Mouse (Mus musculus) heart, embryonic 15.5 days (tissue): Measurements from ENCODE around the gene Olfr1228. TPM values are rescaled to one million over a fixed set of nuclear protein-coding genes. Genes with fewer than 3 reads are reported as not detected.

Experiments
- ATAC-seq: fragments of 200-750 bp; cut with Nextera tagmentation; replicated peaks from 2 replicates; pipeline ENCODE4 v1.8.0; 2017; ENCODE audit warnings: low read depth, moderate TSS enrichment; ENCODE audit not compliant: insufficient number of reproducible peaks, insufficient read depth, low FRiP score
- H3K27ac ChIP-seq: fragments of 300-500 bp; sonication (generic); 2 replicates; pipeline ENCODE4 v1.5.1; 2015; ENCODE audit warnings: mild to moderate bottlenecking, inconsistent platforms
- H3K27me3 ChIP-seq: fragments of 300-500 bp; sonication (generic); 2 replicates; pipeline ENCODE4 v1.6.1; 2015; ENCODE audit warnings: inconsistent platforms
- H3K36me3 ChIP-seq: fragments of 300-500 bp; sonication (generic); 2 replicates; pipeline ENCODE4 v1.6.1; 2015; ENCODE audit warnings: mild to moderate bottlenecking, inconsistent platforms
- H3K4me1 ChIP-seq: fragments of 300-500 bp; sonication (generic); replicated peaks from 2 replicates; pipeline ENCODE4 v1.6.1; 2015; ENCODE audit warnings: inconsistent platforms
- H3K4me2 ChIP-seq: fragments of 300-500 bp; sonication (generic); 2 replicates; pipeline ENCODE4 v1.6.1; 2015; ENCODE audit warnings: inconsistent platforms, mild to moderate bottlenecking, moderate library complexity
- H3K4me3 ChIP-seq: fragments of 300-500 bp; sonication (generic); 2 replicates; pipeline ENCODE4 v1.5.1; 2015; ENCODE audit warnings: mild to moderate bottlenecking, inconsistent platforms
- H3K9ac ChIP-seq: fragments of 300-500 bp; sonication (generic); 2 replicates; pipeline ENCODE4 v1.6.1; 2015; ENCODE audit warnings: mild to moderate bottlenecking, inconsistent platforms
- H3K9me3 ChIP-seq: fragments of 300-500 bp; sonication (generic); replicated peaks from 2 replicates; pipeline ENCODE4 v1.6.1; 2016; ENCODE audit warnings: inconsistent platforms
- WGBS: fragments of 180-500 bp; shearing (Covaris S2); methylation state at CpG from one replicate; pipeline ENCODE4 v1.1.7; 2015; ENCODE audit warnings: mixed read lengths; 5-methylcytosine and 5-hydroxymethylcytosine counted together
- polyA plus RNA-seq: library from polyadenylated mRNA; unstranded; fragments of >200 nt; fragmentation: Nextera tagmentation; extraction: Ambion mirVana; gene quantifications from 2 replicates; pipeline ENCODE4 v1.2.1, GENCODE M21; 2015

Gene Olfr1228
- polyA plus RNA-seq: not detected in 2 replicates

DNA sequence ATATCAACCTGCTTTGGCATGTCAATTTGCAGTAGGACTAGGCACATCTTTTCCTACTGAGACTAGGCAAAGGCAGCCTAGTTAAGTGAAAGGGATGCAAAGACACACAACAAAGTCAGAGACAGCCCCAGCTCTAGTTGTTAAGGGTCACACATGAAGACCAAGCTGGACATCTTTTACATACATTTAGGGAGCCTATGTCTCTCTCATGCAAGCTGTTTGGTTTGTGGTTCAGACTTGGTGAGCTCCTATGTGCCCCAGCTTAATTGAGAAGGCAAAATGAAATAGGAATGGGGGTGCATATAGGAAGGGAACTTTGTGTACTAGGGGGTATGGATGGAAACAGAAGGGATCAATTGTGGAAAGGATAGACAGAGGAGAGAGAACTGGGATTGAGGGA is at the start of gene Olfr1228:
Olfr1228 (minus strand) TSS at position 101 of the 400 bp plus-strand sequence.
- no peak within 1 kb of the TSS for H3K27ac ChIP-seq
- no peak within 1 kb of the TSS for H3K4me2 ChIP-seq
- H3K27me3 ChIP-seq: no peaks in the 10 kb centered on the region
- no peak for ATAC-seq
- H3K4me3 ChIP-seq: no peak within 1 kb of the TSS
- no peaks in the 10 kb centered on the region for H3K4me1 ChIP-seq
- H3K9me3 ChIP-seq: no peaks in the 10 kb centered on the region
- H3K9ac ChIP-seq: no peak within 1 kb of the TSS
- no peaks in the 10 kb centered on the region for H3K36me3 ChIP-seq

DNA sequence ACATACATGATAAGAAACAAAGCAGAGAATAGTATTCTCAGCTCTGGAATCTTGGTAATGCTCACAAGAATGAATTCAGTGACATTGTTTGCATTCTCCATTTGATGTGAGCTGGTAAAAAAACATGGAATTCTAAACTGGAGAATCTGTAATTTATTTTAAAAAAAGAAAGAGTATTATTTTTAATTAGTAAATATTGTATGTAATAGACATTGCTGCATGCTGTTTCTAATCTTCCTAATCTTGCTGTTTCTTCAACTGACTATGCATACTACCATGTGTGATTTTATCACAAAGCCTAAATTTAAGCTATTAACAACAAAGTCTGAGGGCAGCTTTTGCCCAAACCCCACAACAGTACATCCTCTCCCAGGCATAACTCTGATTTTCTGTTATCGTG is 43.3 kb upstream of the Olfr1228 start, which contains the start of gene Olfr1230:
Olfr1230 (minus strand) TSS at position 101 of the 400 bp plus-strand sequence.
- no peaks in the 10 kb centered on the region for H3K4me1 ChIP-seq
- no peak for ATAC-seq
- no peak within 1 kb of the TSS for H3K9ac ChIP-seq
- WGBS: 81% methylated on average over 1 of the region's 1 CpGs
- no peaks in the 10 kb centered on the region for H3K27me3 ChIP-seq
- no peaks in the 10 kb centered on the region for H3K9me3 ChIP-seq
- H3K4me3 ChIP-seq: no peak within 1 kb of the TSS
- H3K36me3 ChIP-seq: no peaks in the 10 kb centered on the region
- H3K27ac ChIP-seq: no peak within 1 kb of the TSS
- H3K4me2 ChIP-seq: no peak within 1 kb of the TSS

DNA sequence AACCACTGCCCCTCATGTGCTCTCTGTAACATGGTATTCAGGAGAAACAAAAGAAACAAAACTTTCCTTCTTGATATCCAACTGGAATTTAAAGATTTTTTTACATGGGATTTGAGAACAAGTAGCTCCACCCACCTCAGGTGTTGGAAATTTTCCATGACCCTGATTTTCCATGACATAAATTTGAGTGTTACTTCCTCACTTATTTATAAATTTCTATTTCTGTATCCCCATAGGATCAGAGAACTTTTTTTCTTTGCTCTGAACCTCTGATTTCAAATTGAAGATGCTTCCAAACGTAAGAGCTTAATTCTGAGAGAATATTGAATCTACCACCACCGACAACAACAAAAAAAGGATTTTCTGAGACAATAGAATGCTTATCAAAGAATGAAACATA is 34.1 kb upstream of the Olfr1228 start, which contains the start of gene Olfr1229:
Olfr1229 (minus strand) TSS at position 101 of the 400 bp plus-strand sequence.
- ATAC-seq: no peak
- 72% methylated on average over 2 of the region's 2 CpGs for WGBS

DNA sequence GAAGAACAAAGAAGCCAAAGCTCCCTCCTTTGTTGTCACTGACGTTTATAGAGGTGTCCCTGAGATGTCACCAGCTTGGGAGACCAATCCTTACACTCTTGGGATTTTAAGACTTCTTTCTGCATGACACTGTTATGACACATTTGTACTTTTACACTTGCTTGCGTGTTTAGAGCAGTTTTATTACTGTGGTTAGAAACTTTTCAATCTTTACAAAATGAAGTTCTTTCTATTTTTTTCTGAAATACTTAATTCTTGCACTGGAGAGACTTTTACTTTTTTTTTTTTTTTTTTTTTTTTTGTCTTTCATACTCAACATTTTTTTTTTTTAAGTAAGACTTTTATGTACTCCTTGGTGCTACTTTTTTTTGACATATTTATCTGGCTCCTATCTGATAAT is 53.9 kb downstream of the Olfr1228 start, which contains the start of gene Olfr1226:
Olfr1226 (minus strand) TSS at position 101 of the 400 bp plus-strand sequence.
- Histone ChIP-seq H3K9me3 (no peaks in the 10 kb centered on the region), H3K36me3 (no peaks in the 10 kb centered on the region), H3K4me2 (no peak within 1 kb of the TSS), H3K9ac (no peak within 1 kb of the TSS), H3K27ac (no peak within 1 kb of the TSS), H3K4me3 (no peak within 1 kb of the TSS), H3K4me1 (no peaks in the 10 kb centered on the region), H3K27me3 (no peaks in the 10 kb centered on the region)
- 67% methylated on average over 2 of the region's 2 CpGs for WGBS
- no peak for ATAC-seq

More for the DNA sequence above, 34.1 kb upstream of the Olfr1228 start, which contains the start of gene Olfr1229:
- Histone ChIP-seq H3K36me3 (no peaks in the 10 kb centered on the region), H3K9ac (no peak within 1 kb of the TSS), H3K27me3 (no peaks in the 10 kb centered on the region), H3K27ac (no peak within 1 kb of the TSS), H3K4me3 (no peak within 1 kb of the TSS), H3K4me2 (no peak within 1 kb of the TSS), H3K9me3 (no peaks in the 10 kb centered on the region), H3K4me1 (no peaks in the 10 kb centered on the region)

Other genes starting within 250 kb of the Olfr1228 start
- not detected in 2 replicates for gene Olfr1215, start 247.1 kb downstream of the Olfr1228 start, polyA plus RNA-seq
- not detected in 2 replicates for gene Olfr1216, start 235.7 kb downstream of the Olfr1228 start, polyA plus RNA-seq
- gene Olfr1217, start 222.0 kb downstream of the Olfr1228 start, polyA plus RNA-seq: not detected in 2 replicates
- gene Olfr1218, start 192.9 kb downstream of the Olfr1228 start, polyA plus RNA-seq: not detected in 2 replicates
- gene Olfr1219, start 170.5 kb downstream of the Olfr1228 start, polyA plus RNA-seq: not detected in 2 replicates
- not detected in 2 replicates for gene Olfr1220, start 147.2 kb downstream of the Olfr1228 start, polyA plus RNA-seq
- gene Olfr1221, start 136.8 kb downstream of the Olfr1228 start, polyA plus RNA-seq: not detected in 2 replicates
- not detected in 2 replicates for gene Olfr1222, start 121.0 kb downstream of the Olfr1228 start, polyA plus RNA-seq
- gene Olfr1223, start 102.5 kb downstream of the Olfr1228 start, polyA plus RNA-seq: not detected in 2 replicates
- gene Olfr1224-ps1, start 90.0 kb downstream of the Olfr1228 start, polyA plus RNA-seq: not detected in 2 replicates
- gene Olfr1225, start 79.4 kb downstream of the Olfr1228 start, polyA plus RNA-seq: not detected in 2 replicates
- not detected in 2 replicates for gene Olfr1226, start 54.0 kb downstream of the Olfr1228 start, polyA plus RNA-seq
- not detected in 2 replicates for gene Olfr1229, start 34.0 kb upstream of the Olfr1228 start, polyA plus RNA-seq
- not detected in 2 replicates for gene Olfr1230, start 43.2 kb upstream of the Olfr1228 start, polyA plus RNA-seq
- not detected in 2 replicates for gene Olfr1231, start 53.0 kb upstream of the Olfr1228 start, polyA plus RNA-seq
- gene Olfr1232, start 75.6 kb upstream of the Olfr1228 start, polyA plus RNA-seq: not detected in 2 replicates
- gene Olfr1233, start 88.3 kb upstream of the Olfr1228 start, polyA plus RNA-seq: not detected in 2 replicates
- not detected in 2 replicates for gene Olfr1234, start 110.8 kb upstream of the Olfr1228 start, polyA plus RNA-seq
- gene Olfr1238, start 155.6 kb upstream of the Olfr1228 start, polyA plus RNA-seq: not detected in 2 replicates
- not detected in 2 replicates for gene Olfr1239, start 166.3 kb upstream of the Olfr1228 start, polyA plus RNA-seq
- gene Olfr1240, start 188.9 kb upstream of the Olfr1228 start, polyA plus RNA-seq: not detected in 2 replicates
- gene Olfr1241, start 233.1 kb upstream of the Olfr1228 start, polyA plus RNA-seq: not detected in 2 replicates
- not detected in 2 replicates for gene Olfr1242, start 244.3 kb upstream of the Olfr1228 start, polyA plus RNA-seq